Mouse (Mus musculus) gastrocnemius, adult 8-10 months (tissue): ENCODE measurements at regions not wholly inside any gene's neighbourhood (a gene's known extent, or its start where the extent isn't known, plus 50 kb on each side); places are given as distances from the start of the nearest gene placed in this dataset.

Experiments
- DNase-seq, 2 experiments: peaks; one replicate each; pipeline ENCODE4 v3.0.0; 2022; ENCODE audit warnings: low spot score in 2 of 2

- no peak for DNase-seq
Observed at GRCm38 (mm10) chr15:39998063-39998462, 136.1 kb upstream of the 9330182O14Rik start.

GRCm38 (mm10) chr15:40000022-40000421 lies 134.1 kb upstream of the 9330182O14Rik start:
- DNase-seq = no peak

GRCm38 (mm10) chr15:40005096-40005495 lies 129.1 kb upstream of the 9330182O14Rik start:
- no peak for DNase-seq

- DNase-seq = no peak
Observed at GRCm38 (mm10) chr15:40007844-40008243, 126.3 kb upstream of the 9330182O14Rik start.

GRCm38 (mm10) chr15:40013833-40014232 lies 120.3 kb upstream of the 9330182O14Rik start:
- no peak for DNase-seq

- DNase-seq = no peak
Observed at GRCm38 (mm10) chr15:40017019-40017418, 117.1 kb upstream of the 9330182O14Rik start.

- DNase-seq = no peak
Observed at GRCm38 (mm10) chr15:40017597-40017996, 116.6 kb upstream of the 9330182O14Rik start.

GRCm38 (mm10) chr15:40018047-40018791 lies 115.9 kb upstream of the 9330182O14Rik start:
- no peak for DNase-seq

- DNase-seq = no peak
Observed at GRCm38 (mm10) chr15:40018792-40019151, 115.4 kb upstream of the 9330182O14Rik start.

GRCm38 (mm10) chr15:40019226-40019625 lies 114.9 kb upstream of the 9330182O14Rik start:
- DNase-seq = no peak

GRCm38 (mm10) chr15:40020097-40020496 lies 114.1 kb upstream of the 9330182O14Rik start:
- no peak for DNase-seq

- DNase-seq = no peak
Observed at GRCm38 (mm10) chr15:40020646-40021045, 113.5 kb upstream of the 9330182O14Rik start.

GRCm38 (mm10) chr15:40023195-40023594 lies 111.0 kb upstream of the 9330182O14Rik start:
- DNase-seq = no peak

GRCm38 (mm10) chr15:40032088-40032487 lies 102.1 kb upstream of the 9330182O14Rik start:
- no peak for DNase-seq

GRCm38 (mm10) chr15:40036181-40036580 lies 98.0 kb upstream of the 9330182O14Rik start:
- DNase-seq = no peak

GRCm38 (mm10) chr15:40037266-40037665 lies 96.9 kb upstream of the 9330182O14Rik start:
- DNase-seq = no peak

GRCm38 (mm10) chr15:40046219-40046618 lies 87.9 kb upstream of the 9330182O14Rik start:
- no peak for DNase-seq

GRCm38 (mm10) chr15:40047100-40047499 lies 87.1 kb upstream of the 9330182O14Rik start:
- no peak for DNase-seq

- DNase-seq = no peak
Observed at GRCm38 (mm10) chr15:40068051-40068450, 66.1 kb upstream of the 9330182O14Rik start.

- DNase-seq = peak in 1 of 2 experiments; percentile 10
Observed at GRCm38 (mm10) chr15:40075334-40075893, 58.8 kb upstream of the 9330182O14Rik start.

- DNase-seq = no peak
Observed at GRCm38 (mm10) chr15:40079872-40080271, 54.3 kb upstream of the 9330182O14Rik start.
